Mouse (Mus musculus) megakaryocyte, embryonic 14.5 days (primary cell): ENCODE measurements around the gene Carns1.

Source experiments
- FLI1 ChIP-seq: IDR thresholded peaks from 2 replicates; pipeline ENCODE4 v1.6.1; 2012; ENCODE audit warnings: low read length, inconsistent platforms, mixed read lengths
- GATA1 ChIP-seq: IDR thresholded peaks from 3 replicates; pipeline ENCODE4 v1.6.1; 2012; ENCODE audit warnings: mixed read lengths, low read length, inconsistent platforms, borderline replicate concordance

DNA sequence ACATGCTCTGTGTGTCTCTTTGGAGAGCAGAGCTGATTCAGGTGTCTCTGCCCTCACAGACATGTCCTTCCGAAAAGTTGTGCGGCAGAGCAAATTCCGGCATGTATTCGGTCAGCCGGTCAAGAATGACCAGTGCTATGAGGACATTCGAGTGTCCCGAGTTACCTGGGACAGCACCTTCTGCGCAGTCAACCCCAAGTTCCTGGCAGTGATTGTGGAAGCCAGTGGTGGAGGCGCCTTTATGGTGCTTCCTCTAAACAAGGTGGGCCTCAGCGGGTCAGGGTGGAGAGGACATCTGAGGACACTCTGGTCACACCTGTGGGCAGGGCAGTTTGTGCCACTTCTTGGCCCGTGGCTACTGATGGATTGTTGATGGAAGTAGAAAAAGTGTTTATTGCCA is 26.0 kb downstream of the Carns1 start:
- TF ChIP-seq GATA1, result no peak
- TF ChIP-seq FLI1, result no peak
